In genomic region chr11:23679044-23679642, GRCm38 (mm10) we compare ENCODE assay signal across 8 mouse cellular contexts. TPM values are rescaled to one million over a fixed set of nuclear protein-coding genes. Genes with fewer than 3 reads are reported as not detected.
A peak's percentile ranks its signal among the peaks of the same experiment; 100 is the strongest.
DNase-seq lines count a peak whose midpoint lies in the region; ATAC-seq and TF ChIP-seq lines count a peak whose summit lies in the region.

No protein-coding gene starts in this region.

- TF ChIP-seq EP300 in heart, adult 2 months (IDR thresholded peaks at IDR 0.05; ENCODE audit: insufficient read depth, low read depth, low read length) = no peak

- no peaks in the 10 kb centered on the region for H3K9me3 ChIP-seq in heart, embryonic 10.5 days
- no peaks in the 10 kb centered on the region for H3K9me3 ChIP-seq in hindbrain, postnatal 0 days (ENCODE audit: low read length)
- H3K9me3 ChIP-seq in midbrain, embryonic 12.5 days = no peaks in the 10 kb centered on the region

- no peaks in the 10 kb centered on the region for H3K36me3 ChIP-seq in heart, adult 2 months (ENCODE audit: control insufficient read depth, insufficient read depth, low read length)
- peaks cover 69% of the 10 kb centered on the region for H3K36me3 ChIP-seq in heart, embryonic 10.5 days
- H3K36me3 ChIP-seq in hindbrain, postnatal 0 days (ENCODE audit: insufficient read depth, low read length) = peaks cover 35% of the 10 kb centered on the region; the same call in 1 of the 2 replicates
- H3K36me3 ChIP-seq in midbrain, embryonic 12.5 days = peaks cover 62% of the 10 kb centered on the region

- peak; percentile 21 to 29 for DNase-seq in heart, adult 2 months
- no peak for DNase-seq in heart, embryonic 10.5 days (ENCODE audit: low spot score)
- peak; percentile 88 for DNase-seq in hindbrain, postnatal 0 days (ENCODE audit: low spot score)
- peak; percentile 52 to 55 for DNase-seq in left cerebral cortex, postnatal 10 days (ENCODE audit: extremely low spot score in 1 of 2, low spot score in 2 of 2)
- DNase-seq in spleen, postnatal 36 days (ENCODE audit: low spot score in 2 of 2) = peak; percentile 60 to 78

- no peak overlapping the region for H3K4me3 ChIP-seq in heart, adult 2 months
- H3K4me3 ChIP-seq in heart, embryonic 10.5 days = no peak overlapping the region
- H3K4me3 ChIP-seq in bone marrow, adult 2 months (replicated peaks; ENCODE audit: control insufficient read depth, low read depth, low read length) = no peak overlapping the region
- no peak overlapping the region for H3K4me3 ChIP-seq in hindbrain, postnatal 0 days (ENCODE audit: low read length)
- H3K4me3 ChIP-seq in midbrain, embryonic 12.5 days = no peak overlapping the region

- WGBS in heart, adult 2 months = 45% methylated on average over 3 of the region's 3 CpGs
- WGBS in heart, embryonic 10.5 days = 44% methylated on average over 3 of the region's 3 CpGs
- WGBS in bone marrow, adult 2 months = 51% methylated on average over 3 of the region's 3 CpGs
- 49% methylated on average over 3 of the region's 3 CpGs for WGBS in hindbrain, postnatal 0 days
- 49% methylated on average over 3 of the region's 3 CpGs for WGBS in midbrain, embryonic 12.5 days

- TF ChIP-seq POLR2A in heart, adult 2 months (IDR thresholded peaks at IDR 0.05; ENCODE audit: insufficient read depth, low read depth, low read length) = no peak
- TF ChIP-seq POLR2A in bone marrow, adult 2 months (IDR thresholded peaks at IDR 0.05; ENCODE audit: borderline replicate concordance, control insufficient read depth, low read depth, low read length) = no peak

- H3K9ac ChIP-seq in heart, adult 2 months (ENCODE audit: low read depth, low read length) = no peak overlapping the region
- H3K9ac ChIP-seq in hindbrain, postnatal 0 days (replicated peaks; ENCODE audit: low read length) = no peak overlapping the region
- no peak overlapping the region for H3K9ac ChIP-seq in midbrain, embryonic 12.5 days (replicated peaks)

- peak; percentile 82 for ATAC-seq in erythroblast, adult 5-6 weeks (replicated peaks; ENCODE audit: low FRiP score, poor library complexity, severe bottlenecking)
- ATAC-seq in hindbrain, postnatal 0 days = peak; percentile 53
- ATAC-seq in midbrain, embryonic 12.5 days (ENCODE audit: low FRiP score, low read depth) = peak; percentile 44

- no peaks in the 10 kb centered on the region for H3K79me2 ChIP-seq in heart, adult 2 months (replicated peaks; ENCODE audit: control insufficient read depth, insufficient read depth, low read length)

- intact Hi-C loops in heart, adult 2 months (cut with DNase I) = loop anchor here (1.0 to 10.0 kb wide), 3 partner anchors 176 to 275 kb away; no protein-coding TSS in a partner anchor
- intact Hi-C loops in left cerebral cortex, postnatal 10 days (cut with DNase I) = loop anchor here (5.0 kb wide), 1 partner anchor 198 kb away; no protein-coding TSS in a partner anchor

- H3K27ac ChIP-seq in heart, adult 2 months = no peak overlapping the region
- H3K27ac ChIP-seq in heart, embryonic 10.5 days = no peak overlapping the region
- no peak overlapping the region for H3K27ac ChIP-seq in bone marrow, adult 2 months (ENCODE audit: control insufficient read depth, insufficient read depth, low read depth, low read length, poor library complexity)
- no peak overlapping the region for H3K27ac ChIP-seq in hindbrain, postnatal 0 days
- no peak overlapping the region for H3K27ac ChIP-seq in midbrain, embryonic 12.5 days (replicated peaks)

- peak; percentile 87 for TF ChIP-seq CTCF in heart, adult 2 months (IDR thresholded peaks at IDR 0.05)
- peak; percentile 19; the same call in 1 of the 2 replicates for TF ChIP-seq CTCF in bone marrow, adult 2 months (IDR thresholded peaks at IDR 0.05; ENCODE audit: control insufficient read depth, insufficient read depth, low read length)
- peak; percentile 81 for TF ChIP-seq CTCF in hindbrain, postnatal 0 days (IDR thresholded peaks at IDR 0.05; ENCODE audit: low read depth)

- H3K27me3 ChIP-seq in heart, adult 2 months (ENCODE audit: control insufficient read depth, insufficient read depth, low read length) = no peaks in the 10 kb centered on the region
- no peaks in the 10 kb centered on the region for H3K27me3 ChIP-seq in heart, embryonic 10.5 days (ENCODE audit: insufficient read depth, poor library complexity, severe bottlenecking)
- no peaks in the 10 kb centered on the region for H3K27me3 ChIP-seq in hindbrain, postnatal 0 days (ENCODE audit: insufficient read depth, low read length)
- H3K27me3 ChIP-seq in midbrain, embryonic 12.5 days = no peaks in the 10 kb centered on the region

- no peaks in the 10 kb centered on the region for H3K4me1 ChIP-seq in heart, adult 2 months (ENCODE audit: control insufficient read depth, insufficient read depth, low read length)
- H3K4me1 ChIP-seq in heart, embryonic 10.5 days = no peaks in the 10 kb centered on the region
- peaks cover 2% of the 10 kb centered on the region; the same call in 1 of the 2 replicates for H3K4me1 ChIP-seq in bone marrow, adult 2 months (ENCODE audit: control insufficient read depth, insufficient read depth, low read length)
- no peaks in the 10 kb centered on the region for H3K4me1 ChIP-seq in hindbrain, postnatal 0 days (ENCODE audit: insufficient read depth, low read length)
- no peaks in the 10 kb centered on the region for H3K4me1 ChIP-seq in midbrain, embryonic 12.5 days

- H3K4me2 ChIP-seq in hindbrain, postnatal 0 days (ENCODE audit: low read depth, low read length) = no peak overlapping the region
- no peak overlapping the region for H3K4me2 ChIP-seq in midbrain, embryonic 12.5 days (replicated peaks)

RNA-seq across cellular contexts. Expression of gene Pex13, which starts 13.4 kb away (rescaled TPM):
- 10 to 100 TPM; 29.0 to 29.2 TPM for total RNA-seq in heart, adult 2 months (2021)
- 8.2 and 14.4 TPM in 2 replicates for polyA plus RNA-seq in heart, adult 2 months (2012; rRNA removed)
- 24.6 and 25.9 TPM in 2 replicates for polyA plus RNA-seq in heart, embryonic 10.5 days (2016; fragmentation: Nextera tagmentation; extraction: Ambion mirVana)
- 9.6 and 13.8 TPM in 2 replicates for polyA plus RNA-seq in bone marrow, adult 2 months (2011; ENCODE audit: insufficient read depth, insufficient read length, low replicate concordance, missing spikeins)
- 4.2 and 6.9 TPM in 2 replicates for total RNA-seq in erythroblast, adult 5-6 weeks (2015; ENCODE audit: low replicate concordance)
- total RNA-seq in erythroblast, adult 5-6 weeks (2017; ENCODE audit: low replicate concordance) = 2.5 and 2.6 TPM in 2 replicates
- 16.1 and 19.5 TPM in 2 replicates for total RNA-seq in hindbrain, postnatal 0 days (2014; rRNA removed)
- 27.8 and 28.8 TPM in 2 replicates for polyA plus RNA-seq in hindbrain, postnatal 0 days (2015; fragmentation: Nextera tagmentation; extraction: Ambion mirVana)
- total RNA-seq in left cerebral cortex, postnatal 10 days (2021) = 10 to 100 TPM; 17.9 to 25.8 TPM
- polyA plus RNA-seq in midbrain, embryonic 12.5 days (2016; fragmentation: Nextera tagmentation; extraction: Ambion mirVana) = 45.0 and 47.3 TPM in 2 replicates

RNA-seq across cellular contexts. Expression of gene Pus10, which starts 13.7 kb away (rescaled TPM):
- 10 to 100 TPM in 1 of 2 experiments, 1 to 10 TPM in 1; 8.8 to 11.0 TPM for total RNA-seq in heart, adult 2 months (2021)
- polyA plus RNA-seq in heart, adult 2 months (2012; rRNA removed) = 3.1 and 3.3 TPM in 2 replicates
- polyA plus RNA-seq in heart, embryonic 10.5 days (2016; fragmentation: Nextera tagmentation; extraction: Ambion mirVana) = 19.2 and 19.6 TPM in 2 replicates
- 9.9 and 12.0 TPM in 2 replicates for polyA plus RNA-seq in bone marrow, adult 2 months (2011; ENCODE audit: insufficient read depth, insufficient read length, low replicate concordance, missing spikeins)
- total RNA-seq in erythroblast, adult 5-6 weeks (2015; ENCODE audit: low replicate concordance) = 7.7 and 16.3 TPM in 2 replicates
- total RNA-seq in erythroblast, adult 5-6 weeks (2017; ENCODE audit: low replicate concordance) = 8.9 and 9.2 TPM in 2 replicates
- 9.0 and 11.8 TPM in 2 replicates for total RNA-seq in hindbrain, postnatal 0 days (2014; rRNA removed)
- 7.8 and 8.5 TPM in 2 replicates for polyA plus RNA-seq in hindbrain, postnatal 0 days (2015; fragmentation: Nextera tagmentation; extraction: Ambion mirVana)
- 10 to 100 TPM; 13.5 to 17.2 TPM for total RNA-seq in left cerebral cortex, postnatal 10 days (2021)
- 18.7 and 21.9 TPM in 2 replicates for polyA plus RNA-seq in midbrain, embryonic 12.5 days (2016; fragmentation: Nextera tagmentation; extraction: Ambion mirVana)

RNA-seq across cellular contexts. Expression of gene 0610010F05Rik, which starts 45.7 kb away (rescaled TPM):
- total RNA-seq in heart, adult 2 months (2021) = 10 to 100 TPM in 1 of 2 experiments, 1 to 10 TPM in 1; 9.0 to 11.4 TPM
- polyA plus RNA-seq in heart, adult 2 months (2012; rRNA removed) = 1.1 and 3.3 TPM in 2 replicates
- polyA plus RNA-seq in heart, embryonic 10.5 days (2016; fragmentation: Nextera tagmentation; extraction: Ambion mirVana) = 21.0 and 23.5 TPM in 2 replicates
- 4.4 and 6.8 TPM in 2 replicates for polyA plus RNA-seq in bone marrow, adult 2 months (2011; ENCODE audit: insufficient read depth, insufficient read length, low replicate concordance, missing spikeins)
- 4.6 and 23.8 TPM in 2 replicates for total RNA-seq in erythroblast, adult 5-6 weeks (2015; ENCODE audit: low replicate concordance)
- total RNA-seq in erythroblast, adult 5-6 weeks (2017; ENCODE audit: low replicate concordance) = 4.7 and 5.2 TPM in 2 replicates
- 52.1 and 71.0 TPM in 2 replicates for total RNA-seq in hindbrain, postnatal 0 days (2014; rRNA removed)
- polyA plus RNA-seq in hindbrain, postnatal 0 days (2015; fragmentation: Nextera tagmentation; extraction: Ambion mirVana) = 122 and 124 TPM in 2 replicates
- total RNA-seq in left cerebral cortex, postnatal 10 days (2021) = 10 to 100 TPM; 71.0 to 75.2 TPM
- polyA plus RNA-seq in midbrain, embryonic 12.5 days (2016; fragmentation: Nextera tagmentation; extraction: Ambion mirVana) = 78.2 and 90.4 TPM in 2 replicates

Comparison
In these comparisons a context has a peak if more than half of its experiments do, and no peak if none do; other contexts are left out.
1. CTCF ChIP-seq: peak in every context shown above with its lines; median percentile 87 in heart, adult 2 months; 81 in hindbrain, postnatal 0 days; 19 in bone marrow, adult 2 months.